Mouse (Mus musculus): Measurements from ENCODE around the gene Icos.

Icos gene

DNA sequence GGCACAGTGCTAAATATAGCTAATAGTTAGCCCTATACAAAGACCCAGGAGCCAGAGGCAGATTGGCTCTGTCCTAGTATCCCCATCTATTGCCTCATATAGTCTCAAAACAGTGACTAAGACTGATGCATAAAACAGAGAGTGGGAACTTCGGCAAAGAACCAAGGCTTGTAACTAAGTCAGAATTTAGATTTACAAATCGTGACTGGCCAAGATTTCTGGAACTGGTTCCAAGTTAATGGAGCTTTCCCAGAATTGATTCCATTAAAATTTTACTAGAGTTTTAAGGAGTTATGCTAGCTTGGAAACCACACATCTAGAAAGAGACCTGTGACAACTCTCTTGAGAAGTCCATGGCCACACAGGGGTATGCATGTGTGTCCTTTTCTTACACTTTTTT is 65.1 kb downstream of the Icos start:
- peak; percentile 1 for DNase-seq

GRCm38 (mm10) chr1:61046055-61046705 is 68.5 kb downstream of the Icos start:
- DNase-seq = no peak

- DNase-seq = no peak
Observed at GRCm38 (mm10) chr1:61047336-61047735, 69.6 kb downstream of the Icos start.
